Mouse (Mus musculus): ENCODE results near the gene Pds5b. TPM values are rescaled to one million over a fixed set of nuclear protein-coding genes. Genes with fewer than 3 reads are reported as not detected.

Gene Pds5b
- total and polyA plus RNA-seq, 3 experiments = 3.7 to 16.1 (median 15.6) TPM

DNA sequence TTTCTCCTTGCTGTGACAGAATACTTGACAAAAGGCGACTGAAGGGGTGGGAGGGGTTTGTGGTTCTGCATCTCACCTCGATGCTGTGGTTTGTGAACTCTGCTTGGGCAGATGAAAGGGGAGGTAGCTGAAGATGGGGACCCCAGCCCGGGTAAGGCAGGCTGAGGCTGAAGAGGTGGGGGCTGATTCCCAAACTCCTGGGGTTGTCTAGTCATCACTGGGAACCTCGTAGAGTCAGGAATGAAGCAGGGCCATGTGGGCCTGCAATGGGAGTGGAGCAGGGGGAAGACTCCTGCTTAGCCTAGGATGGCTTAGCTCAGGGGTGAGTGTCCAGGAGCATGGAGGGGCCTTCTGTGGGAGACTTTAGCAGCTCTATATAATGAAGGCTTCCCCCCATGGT, 145.3 kb downstream of the Pds5b start:
- Histone ChIP-seq H3K79me2 (replicated peaks; ENCODE audit: control insufficient read depth, insufficient read depth, low read length) (no peaks in the 10 kb centered on the region), H3K9ac (ENCODE audit: low read depth, low read length) (no peak overlapping the region), H3K27me3 (ENCODE audit: control insufficient read depth, insufficient read depth, low read length) (no peaks in the 10 kb centered on the region), H3K4me3 (no peak overlapping the region), H3K4me1 (ENCODE audit: control insufficient read depth, insufficient read depth, low read length) (peaks cover 1% of the 10 kb centered on the region), H3K27ac (no peak overlapping the region), H3K36me3 (ENCODE audit: control insufficient read depth, insufficient read depth, low read length) (no peaks in the 10 kb centered on the region)
- 85% methylated on average over 4 of the region's 4 CpGs for WGBS
- TF ChIP-seq EP300 (IDR thresholded peaks at IDR 0.05; ENCODE audit: insufficient read depth, low read depth, low read length) (no peak), CTCF (IDR thresholded peaks at IDR 0.05) (no peak), POLR2A (IDR thresholded peaks at IDR 0.05; ENCODE audit: insufficient read depth, low read depth, low read length) (no peak)
- intact Hi-C loops (cut with DNase I) = no loop called here
- DNase-seq = no peak

DNA sequence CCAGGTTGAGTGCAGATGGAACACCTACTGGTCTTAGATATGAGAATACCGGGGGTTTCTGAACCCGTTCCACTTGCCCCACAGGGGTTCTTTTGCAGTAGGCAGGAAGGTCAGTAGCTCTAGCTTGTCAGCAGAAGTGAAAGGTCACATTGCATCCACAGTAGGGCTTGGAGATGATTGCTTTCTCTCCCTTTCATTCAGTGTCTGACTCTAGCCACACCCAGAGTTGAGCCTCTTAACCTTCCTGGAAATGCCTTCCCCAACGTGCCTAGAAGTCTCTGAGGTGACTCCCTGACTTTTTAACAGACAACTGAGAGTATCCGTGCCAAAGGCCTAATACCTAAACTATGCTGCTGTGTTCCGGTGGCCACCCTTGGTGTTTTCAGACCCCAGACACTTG, 146.0 kb downstream of the Pds5b start:
- TF ChIP-seq CTCF (IDR thresholded peaks at IDR 0.05) (no peak), EP300 (IDR thresholded peaks at IDR 0.05; ENCODE audit: insufficient read depth, low read depth, low read length) (no peak), POLR2A (IDR thresholded peaks at IDR 0.05; ENCODE audit: insufficient read depth, low read depth, low read length) (no peak)
- H3K27me3 ChIP-seq (ENCODE audit: control insufficient read depth, insufficient read depth, low read length) = no peaks in the 10 kb centered on the region
- DNase-seq = no peak
- H3K79me2 ChIP-seq (replicated peaks; ENCODE audit: control insufficient read depth, insufficient read depth, low read length) = no peaks in the 10 kb centered on the region
- H3K4me3 ChIP-seq = no peak overlapping the region
- 73% methylated on average over 5 of the region's 5 CpGs for WGBS
- no peak overlapping the region for H3K27ac ChIP-seq
- H3K4me1 ChIP-seq (ENCODE audit: control insufficient read depth, insufficient read depth, low read length) = peaks cover 1% of the 10 kb centered on the region
- no peak overlapping the region for H3K9ac ChIP-seq (ENCODE audit: low read depth, low read length)
- intact Hi-C loops (cut with DNase I) = no loop called here
- H3K36me3 ChIP-seq (ENCODE audit: control insufficient read depth, insufficient read depth, low read length) = no peaks in the 10 kb centered on the region

DNA sequence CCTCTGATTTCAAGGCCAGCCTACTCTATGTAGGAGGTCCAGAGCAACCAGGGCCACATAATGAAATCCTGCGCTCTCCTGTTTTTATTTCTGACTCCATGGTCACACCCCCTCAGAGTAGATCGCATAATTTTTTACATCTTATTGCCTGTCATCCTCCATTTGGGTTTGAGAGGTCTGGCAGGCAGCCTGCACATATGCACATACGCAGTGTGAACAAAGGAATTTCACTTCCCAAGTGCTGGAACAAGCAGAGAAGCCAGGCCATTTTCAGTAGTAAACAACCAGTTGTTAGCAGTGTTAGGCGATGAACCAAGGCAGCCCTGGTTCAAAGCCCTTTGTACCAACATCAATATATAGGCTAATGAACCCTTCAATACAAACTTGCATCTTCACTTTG, 147.6 kb downstream of the Pds5b start:
- WGBS = 93% methylated on average over 4 of the region's 4 CpGs
- Histone ChIP-seq H3K79me2 (replicated peaks; ENCODE audit: control insufficient read depth, insufficient read depth, low read length) (no peaks in the 10 kb centered on the region), H3K4me1 (ENCODE audit: control insufficient read depth, insufficient read depth, low read length) (peaks cover 1% of the 10 kb centered on the region), H3K27ac (no peak overlapping the region), H3K4me3 (no peak overlapping the region), H3K27me3 (ENCODE audit: control insufficient read depth, insufficient read depth, low read length) (no peaks in the 10 kb centered on the region), H3K9ac (ENCODE audit: low read depth, low read length) (no peak overlapping the region), H3K36me3 (ENCODE audit: control insufficient read depth, insufficient read depth, low read length) (no peaks in the 10 kb centered on the region)
- no peak for TF ChIP-seq POLR2A (IDR thresholded peaks at IDR 0.05; ENCODE audit: insufficient read depth, low read depth, low read length)
- TF ChIP-seq CTCF (IDR thresholded peaks at IDR 0.05) = no peak
- no peak for TF ChIP-seq EP300 (IDR thresholded peaks at IDR 0.05; ENCODE audit: insufficient read depth, low read depth, low read length)
- DNase-seq = no peak
- intact Hi-C loops (cut with DNase I) = no loop called here

DNA sequence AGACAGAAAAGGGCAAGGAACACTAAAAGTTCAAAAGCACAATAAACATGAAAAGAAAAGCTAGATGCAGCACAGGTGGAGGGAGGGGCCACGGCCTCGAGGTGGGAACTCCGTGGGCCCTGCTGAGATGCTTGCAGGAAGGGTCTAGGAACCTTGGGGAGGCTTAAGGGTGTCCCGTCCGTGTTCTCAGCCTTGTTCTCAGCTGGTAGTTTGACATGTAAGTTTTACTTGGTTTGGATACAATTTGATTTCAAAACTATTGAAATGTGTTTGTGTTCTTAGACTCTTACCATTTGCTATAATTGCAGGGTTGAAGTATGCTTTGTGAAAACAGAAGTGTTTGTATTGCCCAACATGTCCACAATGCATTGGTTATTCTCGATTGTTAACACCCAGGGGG, 149.2 kb downstream of the Pds5b start:
- intact Hi-C loops (cut with DNase I) = no loop called here
- H3K27me3 ChIP-seq (ENCODE audit: control insufficient read depth, insufficient read depth, low read length) = no peaks in the 10 kb centered on the region
- no peak overlapping the region for H3K9ac ChIP-seq (ENCODE audit: low read depth, low read length)
- H3K4me3 ChIP-seq = no peak overlapping the region
- H3K79me2 ChIP-seq (replicated peaks; ENCODE audit: control insufficient read depth, insufficient read depth, low read length) = no peaks in the 10 kb centered on the region
- H3K4me1 ChIP-seq (ENCODE audit: control insufficient read depth, insufficient read depth, low read length) = peaks cover 1% of the 10 kb centered on the region
- no peak for DNase-seq
- no peak for TF ChIP-seq POLR2A (IDR thresholded peaks at IDR 0.05; ENCODE audit: insufficient read depth, low read depth, low read length)
- TF ChIP-seq EP300 (IDR thresholded peaks at IDR 0.05; ENCODE audit: insufficient read depth, low read depth, low read length) = no peak
- TF ChIP-seq CTCF (IDR thresholded peaks at IDR 0.05) = no peak
- no peak overlapping the region for H3K27ac ChIP-seq
- H3K36me3 ChIP-seq (ENCODE audit: control insufficient read depth, insufficient read depth, low read length) = no peaks in the 10 kb centered on the region
- 81% methylated on average over 6 of the region's 6 CpGs for WGBS

DNA sequence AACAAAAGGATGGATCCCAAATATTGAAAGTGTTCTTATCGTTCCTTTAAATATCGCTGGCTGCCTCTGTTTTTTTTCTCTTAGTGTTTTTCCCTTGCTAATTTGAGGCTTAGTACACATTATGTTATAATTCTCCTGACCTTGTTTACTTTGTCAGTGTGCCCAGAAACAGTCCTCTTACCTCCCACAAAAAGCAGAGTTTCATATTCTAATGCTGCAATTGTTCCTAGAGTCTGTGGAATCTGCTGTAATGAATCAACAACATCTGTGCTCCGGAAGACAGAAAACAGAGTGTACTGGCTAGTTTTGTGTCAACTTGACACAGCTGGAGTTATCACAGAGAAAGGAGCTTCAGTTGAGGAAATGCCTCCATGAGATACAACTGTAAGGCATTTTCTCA, 149.8 kb downstream of the Pds5b start:
- Histone ChIP-seq H3K27ac (no peak overlapping the region), H3K36me3 (ENCODE audit: control insufficient read depth, insufficient read depth, low read length) (no peaks in the 10 kb centered on the region), H3K79me2 (replicated peaks; ENCODE audit: control insufficient read depth, insufficient read depth, low read length) (no peaks in the 10 kb centered on the region), H3K9ac (ENCODE audit: low read depth, low read length) (no peak overlapping the region), H3K4me3 (no peak overlapping the region), H3K4me1 (ENCODE audit: control insufficient read depth, insufficient read depth, low read length) (no peaks in the 10 kb centered on the region), H3K27me3 (ENCODE audit: control insufficient read depth, insufficient read depth, low read length) (no peaks in the 10 kb centered on the region)
- no peak for DNase-seq
- TF ChIP-seq EP300 (IDR thresholded peaks at IDR 0.05; ENCODE audit: insufficient read depth, low read depth, low read length) (no peak), POLR2A (IDR thresholded peaks at IDR 0.05; ENCODE audit: insufficient read depth, low read depth, low read length) (no peak), CTCF (IDR thresholded peaks at IDR 0.05) (no peak)
- intact Hi-C loops (cut with DNase I) = no loop called here
- WGBS = 43% methylated on average over 3 of the region's 3 CpGs

DNA sequence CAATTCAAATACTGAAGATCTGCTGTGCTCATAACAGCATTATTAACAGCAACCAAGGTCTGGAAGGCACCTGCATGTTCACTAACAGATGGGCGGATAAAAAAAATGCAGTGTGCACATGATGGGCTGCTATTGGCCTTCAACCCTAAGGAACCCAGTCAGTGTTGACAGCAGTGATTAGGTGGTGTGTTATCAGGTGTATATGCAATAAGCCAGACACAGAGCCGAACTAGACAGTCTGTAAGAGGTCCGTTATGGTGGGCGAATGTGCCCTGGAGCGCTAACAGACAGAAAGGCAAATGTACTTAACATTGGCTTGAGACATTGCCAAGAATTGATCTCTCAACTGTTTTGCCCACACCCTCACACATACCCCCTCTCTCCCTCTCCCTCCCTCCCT, 156.0 kb downstream of the Pds5b start:
- intact Hi-C loops (cut with DNase I) = no loop called here
- no peak for TF ChIP-seq POLR2A (IDR thresholded peaks at IDR 0.05; ENCODE audit: insufficient read depth, low read depth, low read length)
- no peak for TF ChIP-seq CTCF (IDR thresholded peaks at IDR 0.05)
- no peak for TF ChIP-seq EP300 (IDR thresholded peaks at IDR 0.05; ENCODE audit: insufficient read depth, low read depth, low read length)
- Histone ChIP-seq H3K79me2 (replicated peaks; ENCODE audit: control insufficient read depth, insufficient read depth, low read length) (no peaks in the 10 kb centered on the region), H3K4me3 (no peak overlapping the region), H3K36me3 (ENCODE audit: control insufficient read depth, insufficient read depth, low read length) (no peaks in the 10 kb centered on the region), H3K27ac (no peak overlapping the region), H3K9ac (ENCODE audit: low read depth, low read length) (no peak overlapping the region), H3K4me1 (ENCODE audit: control insufficient read depth, insufficient read depth, low read length) (no peaks in the 10 kb centered on the region), H3K27me3 (ENCODE audit: control insufficient read depth, insufficient read depth, low read length) (no peaks in the 10 kb centered on the region)
- WGBS = 39% methylated on average over 5 of the region's 5 CpGs
- no peak for DNase-seq
